Mouse (Mus musculus) sigmoid colon, adult 10 weeks (tissue): Measurements from ENCODE around the gene Nsmce4a. TPM values are rescaled to one million over a fixed set of nuclear protein-coding genes. Genes with fewer than 3 reads are reported as not detected.

Experiments
- polyA plus RNA-seq: library from polyadenylated mRNA; stranded (reverse); fragments of 350-450 nt; fragmentation: Illumina TruSeq; extraction: RNeasy Lipid Tissue Mini Kit (QIAGEN cat#74804); gene quantifications from one replicate; pipeline ENCODE4 v1.2.3, GENCODE M21; 2014; ENCODE audit warnings: low read depth, low replicate concordance

The Nsmce4a gene
- 251 TPM for polyA plus RNA-seq

DNA sequence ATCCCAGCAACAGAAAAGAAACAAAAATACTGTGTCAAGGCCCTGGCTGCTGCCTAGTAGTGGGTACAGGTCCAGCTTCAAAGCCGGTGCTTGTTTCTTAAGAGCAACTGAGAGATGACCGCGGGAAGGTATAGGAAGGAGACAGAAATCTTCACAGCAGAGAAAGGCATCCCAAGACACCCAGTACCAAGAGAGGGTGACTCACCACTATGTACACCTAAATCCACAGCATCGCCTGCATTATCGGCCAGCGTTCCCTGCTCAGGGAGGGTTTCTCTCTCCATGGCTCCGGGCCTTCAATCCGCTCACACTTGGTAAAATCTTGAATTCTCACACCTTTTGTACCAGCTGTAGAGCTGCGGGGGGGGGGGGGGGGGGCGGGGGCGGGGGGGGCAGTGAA lies at the start of gene Nsmce4a:
Gene Nsmce4a (minus strand): TSS at position 298 of the 400 bp plus-strand sequence.

GRCm38 (mm10) chr7:130577388-130578003 lies 4.6 kb upstream of the Nsmce4a start, which contains the start of gene Tacc2:
Tacc2 (plus strand) TSS chr7:130577438.

DNA sequence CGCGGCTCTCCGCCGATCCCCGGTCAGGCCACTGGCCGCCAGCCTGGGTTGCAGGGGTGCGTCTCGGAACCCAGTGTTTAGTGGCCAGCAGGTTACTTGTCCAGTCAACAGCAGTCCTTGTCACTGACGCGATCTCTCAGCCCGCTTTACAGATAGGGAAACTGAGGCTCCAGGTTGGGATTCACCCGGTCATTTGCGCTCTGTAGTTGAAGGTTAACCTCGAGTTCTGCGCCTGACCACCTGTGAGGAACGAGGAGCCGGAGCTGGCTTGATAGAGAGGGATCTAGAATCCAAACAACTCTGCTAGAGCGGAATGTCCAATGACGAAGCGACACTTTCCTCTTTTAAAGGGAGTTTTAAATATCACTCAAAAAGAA lies 52.9 kb downstream of the Nsmce4a start, which contains the start of gene Ate1:
Gene Ate1 (minus strand): TSS at position 321 of the 377 bp plus-strand sequence.

Other genes with a start within 250 kb of the Nsmce4a start
- 49.1 TPM for gene Ate1, start 52.7 kb downstream of the Nsmce4a start, polyA plus RNA-seq
- 30.1 TPM for gene Tacc2, start 4.3 kb upstream of the Nsmce4a start, polyA plus RNA-seq
- gene Btbd16, start 201.0 kb upstream of the Nsmce4a start, polyA plus RNA-seq, result not detected